Mouse (Mus musculus): ENCODE data around the gene Itpr1. TPM values are rescaled to one million over a fixed set of nuclear protein-coding genes. Genes with fewer than 3 reads are reported as not detected.

Itpr1 gene
- polyA plus RNA-seq, 1 experiment from 2014 or later, result 11.4 TPM

DNA sequence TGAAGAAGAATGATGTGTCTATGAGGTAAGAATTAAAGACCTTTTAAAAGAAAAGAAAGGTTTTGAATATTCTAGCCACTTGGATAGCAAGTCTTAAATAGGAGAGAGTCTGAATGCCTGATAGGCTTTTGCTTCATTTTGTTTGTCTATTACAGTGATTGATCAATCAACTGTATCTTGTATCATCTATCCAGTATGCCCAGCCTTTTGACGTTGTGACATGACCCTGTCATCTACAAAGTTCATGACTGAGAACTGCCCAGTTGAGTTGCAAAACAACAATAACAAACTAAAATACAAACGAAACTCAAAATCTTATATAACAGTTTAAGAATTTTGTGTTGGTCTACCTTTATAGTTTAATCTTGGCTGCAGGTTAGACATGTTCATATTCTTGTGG lies 78.1 kb downstream of the Itpr1 start:
- no peaks in the 10 kb centered on the region; the same call in 1 of the 2 replicates for H3K4me1 ChIP-seq (ENCODE audit: control insufficient read depth, insufficient read depth, low read length)
- H3K27ac ChIP-seq (ENCODE audit: low read length), result no peak overlapping the region
- H3K9me3 ChIP-seq (replicated peaks; ENCODE audit: control insufficient read depth, low read length), result no peaks in the 10 kb centered on the region
- WGBS, result 81% methylated on average over 2 of the region's 2 CpGs
- H3K9ac ChIP-seq (ENCODE audit: low read length), result no peak overlapping the region
- no peak for ATAC-seq (ENCODE audit: insufficient read depth, low FRiP score)
- no peaks in the 10 kb centered on the region for H3K27me3 ChIP-seq (ENCODE audit: control insufficient read depth, insufficient read depth, low read length)
- H3K36me3 ChIP-seq (ENCODE audit: control insufficient read depth, insufficient read depth, low read length), result no peaks in the 10 kb centered on the region
- H3K4me3 ChIP-seq (replicated peaks; ENCODE audit: low read length), result no peak overlapping the region
- no peak overlapping the region for H3K4me2 ChIP-seq (ENCODE audit: low read depth, low read length)

DNA sequence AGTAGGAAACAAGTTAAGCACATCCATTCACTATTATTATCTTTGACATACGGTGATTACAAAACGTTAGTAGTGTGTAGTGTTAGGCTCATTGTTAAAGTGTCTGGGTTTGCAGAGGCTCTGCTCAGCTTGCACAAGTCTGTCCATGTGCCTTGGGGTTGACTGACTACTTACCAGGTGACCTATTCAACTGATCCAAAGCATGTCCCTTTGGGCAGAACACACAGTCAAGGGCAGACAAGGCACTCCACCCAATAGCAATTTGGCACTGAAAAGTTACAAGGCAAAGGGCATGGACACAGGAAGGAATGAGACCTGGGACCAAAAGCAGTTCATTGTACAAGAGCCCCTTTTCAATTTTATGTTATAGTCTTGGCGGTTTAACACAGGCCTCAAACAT lies 78.7 kb downstream of the Itpr1 start:
- H3K27me3 ChIP-seq (ENCODE audit: control insufficient read depth, insufficient read depth, low read length), result no peaks in the 10 kb centered on the region
- no peak overlapping the region for H3K9ac ChIP-seq (ENCODE audit: low read length)
- no peaks in the 10 kb centered on the region; the same call in 1 of the 2 replicates for H3K4me1 ChIP-seq (ENCODE audit: control insufficient read depth, insufficient read depth, low read length)
- no peak overlapping the region for H3K4me2 ChIP-seq (ENCODE audit: low read depth, low read length)
- no peak for ATAC-seq (ENCODE audit: insufficient read depth, low FRiP score)
- no peaks in the 10 kb centered on the region for H3K9me3 ChIP-seq (replicated peaks; ENCODE audit: control insufficient read depth, low read length)
- 77% methylated on average over 3 of the region's 3 CpGs for WGBS
- no peaks in the 10 kb centered on the region for H3K36me3 ChIP-seq (ENCODE audit: control insufficient read depth, insufficient read depth, low read length)
- no peak overlapping the region for H3K27ac ChIP-seq (ENCODE audit: low read length)
- no peak overlapping the region for H3K4me3 ChIP-seq (replicated peaks; ENCODE audit: low read length)

DNA sequence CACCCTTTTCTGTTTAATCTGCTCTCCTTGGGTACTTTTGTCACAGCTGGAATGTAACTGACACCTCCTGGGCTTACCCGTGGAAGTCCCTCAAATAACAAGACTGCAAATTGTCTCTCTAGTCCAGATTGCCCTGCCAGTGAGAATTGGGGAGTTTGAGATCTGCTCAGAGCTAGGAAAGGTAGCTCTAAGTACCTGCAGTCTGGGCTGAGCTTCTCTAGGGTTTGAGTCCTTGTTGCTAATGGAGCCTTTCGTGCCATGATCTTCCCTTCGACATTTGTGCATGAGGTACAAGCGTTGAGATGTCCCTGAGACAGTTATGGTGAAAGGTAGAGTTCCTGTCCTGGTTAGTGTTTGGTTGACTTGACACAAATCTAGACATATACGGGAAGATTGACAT lies 89.0 kb downstream of the Itpr1 start:
- 84% methylated on average over 5 of the region's 5 CpGs for WGBS
- H3K4me2 ChIP-seq (ENCODE audit: low read depth, low read length), result no peak overlapping the region
- H3K4me3 ChIP-seq (replicated peaks; ENCODE audit: low read length), result no peak overlapping the region
- H3K4me1 ChIP-seq (ENCODE audit: control insufficient read depth, insufficient read depth, low read length), result peaks cover 12% of the 10 kb centered on the region
- no peak for ATAC-seq (ENCODE audit: insufficient read depth, low FRiP score)
- no peaks in the 10 kb centered on the region for H3K27me3 ChIP-seq (ENCODE audit: control insufficient read depth, insufficient read depth, low read length)
- H3K27ac ChIP-seq (ENCODE audit: low read length), result no peak overlapping the region
- no peak overlapping the region for H3K9ac ChIP-seq (ENCODE audit: low read length)
- no peaks in the 10 kb centered on the region for H3K36me3 ChIP-seq (ENCODE audit: control insufficient read depth, insufficient read depth, low read length)
- no peaks in the 10 kb centered on the region for H3K9me3 ChIP-seq (replicated peaks; ENCODE audit: control insufficient read depth, low read length)

DNA sequence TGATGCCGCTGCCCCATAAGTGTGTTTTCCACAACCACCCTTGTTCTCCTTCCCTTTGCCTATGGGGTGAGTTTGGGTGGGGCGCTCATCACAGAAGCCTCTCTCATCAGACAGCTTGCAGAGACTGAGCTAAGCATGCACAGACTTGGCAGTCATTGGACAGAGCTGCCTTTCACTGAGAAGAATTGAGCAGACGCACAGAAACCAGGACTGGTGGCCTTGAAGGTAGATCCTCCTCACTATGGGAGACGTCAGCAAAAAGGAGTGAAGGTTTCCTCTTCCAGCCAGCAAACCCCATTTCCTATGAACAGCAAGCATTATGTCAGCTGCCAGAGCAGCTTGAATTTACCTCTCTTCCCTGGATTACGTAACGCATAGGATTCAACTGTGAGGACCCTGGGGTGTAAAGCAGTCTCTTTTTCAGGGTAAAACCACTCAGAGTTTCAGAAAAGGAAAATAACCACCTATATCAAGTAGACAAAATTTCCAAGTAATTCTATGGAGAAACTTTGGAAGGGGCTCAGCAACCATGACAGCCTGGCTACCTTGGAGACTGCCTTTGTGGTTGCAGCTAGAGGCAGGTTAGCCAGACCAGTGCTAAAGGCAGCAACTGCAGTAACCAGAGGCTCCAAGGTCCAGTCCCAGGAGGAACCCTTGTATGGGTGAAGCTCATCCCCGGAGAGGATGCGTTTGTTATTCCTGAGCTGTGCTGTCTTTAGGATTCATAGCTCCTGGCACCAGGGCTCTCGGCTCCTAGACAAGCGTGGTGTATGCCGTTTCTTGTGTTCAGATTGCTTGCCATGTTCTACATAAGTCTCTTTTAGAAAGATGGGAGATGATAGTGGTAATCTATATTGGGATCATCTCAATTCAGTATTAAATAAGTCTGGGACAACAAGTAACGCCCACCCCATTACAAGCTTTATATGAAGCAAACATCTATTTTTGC lies 91.0 kb downstream of the Itpr1 start:
- WGBS, result 85% methylated on average over 12 of the region's 12 CpGs
- Histone ChIP-seq H3K9ac (ENCODE audit: low read length) (no peak overlapping the region), H3K36me3 (ENCODE audit: control insufficient read depth, insufficient read depth, low read length) (no peaks in the 10 kb centered on the region), H3K4me1 (ENCODE audit: control insufficient read depth, insufficient read depth, low read length) (peaks cover 14% of the 10 kb centered on the region), H3K4me2 (ENCODE audit: low read depth, low read length) (no peak overlapping the region), H3K4me3 (replicated peaks; ENCODE audit: low read length) (no peak overlapping the region), H3K27me3 (ENCODE audit: control insufficient read depth, insufficient read depth, low read length) (no peaks in the 10 kb centered on the region), H3K27ac (ENCODE audit: low read length) (no peak overlapping the region), H3K9me3 (replicated peaks; ENCODE audit: control insufficient read depth, low read length) (no peaks in the 10 kb centered on the region)
- ATAC-seq (ENCODE audit: insufficient read depth, low FRiP score), result no peak

DNA sequence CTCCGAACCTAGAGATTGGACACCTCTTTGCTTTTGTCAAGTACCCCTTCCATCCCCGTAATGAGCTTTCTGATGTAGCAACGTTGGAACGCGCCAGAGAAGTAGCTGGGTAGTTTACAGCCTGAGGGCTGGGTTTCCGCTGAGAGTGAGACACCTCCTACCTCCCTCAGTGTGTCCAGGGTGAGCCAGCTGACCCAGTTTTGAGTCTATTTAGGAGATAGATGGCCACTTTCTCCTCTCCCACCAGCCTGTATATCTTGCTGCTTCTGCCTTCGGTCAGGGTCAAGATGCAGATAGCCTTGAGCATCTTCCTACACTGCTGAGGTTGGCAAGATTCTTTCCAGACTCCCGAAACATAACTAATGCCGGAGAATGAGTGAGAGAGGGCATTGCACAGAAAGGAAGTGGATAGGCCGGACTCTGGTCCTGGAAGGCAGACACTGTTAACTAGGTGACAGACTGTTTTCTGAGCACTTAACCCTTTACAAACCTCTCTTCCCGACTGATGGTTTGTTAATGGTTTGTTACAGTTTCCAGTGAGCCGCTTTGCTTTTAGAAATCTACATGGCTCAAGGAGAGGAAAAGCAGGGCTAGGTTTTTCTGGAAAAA lies 92.4 kb downstream of the Itpr1 start:
- Histone ChIP-seq H3K4me1 (ENCODE audit: control insufficient read depth, insufficient read depth, low read length) (peaks cover 14% of the 10 kb centered on the region), H3K4me3 (replicated peaks; ENCODE audit: low read length) (no peak overlapping the region), H3K27ac (ENCODE audit: low read length) (peak overlapping the region; percentile 16), H3K27me3 (ENCODE audit: control insufficient read depth, insufficient read depth, low read length) (no peaks in the 10 kb centered on the region), H3K4me2 (ENCODE audit: low read depth, low read length) (no peak overlapping the region), H3K9me3 (replicated peaks; ENCODE audit: control insufficient read depth, low read length) (no peaks in the 10 kb centered on the region), H3K36me3 (ENCODE audit: control insufficient read depth, insufficient read depth, low read length) (no peaks in the 10 kb centered on the region), H3K9ac (ENCODE audit: low read length) (peak overlapping the region; percentile 35; the same call in 1 of the 2 replicates)
- 47% methylated on average over 12 of the region's 12 CpGs for WGBS
- ATAC-seq (ENCODE audit: insufficient read depth, low FRiP score), result no peak

DNA sequence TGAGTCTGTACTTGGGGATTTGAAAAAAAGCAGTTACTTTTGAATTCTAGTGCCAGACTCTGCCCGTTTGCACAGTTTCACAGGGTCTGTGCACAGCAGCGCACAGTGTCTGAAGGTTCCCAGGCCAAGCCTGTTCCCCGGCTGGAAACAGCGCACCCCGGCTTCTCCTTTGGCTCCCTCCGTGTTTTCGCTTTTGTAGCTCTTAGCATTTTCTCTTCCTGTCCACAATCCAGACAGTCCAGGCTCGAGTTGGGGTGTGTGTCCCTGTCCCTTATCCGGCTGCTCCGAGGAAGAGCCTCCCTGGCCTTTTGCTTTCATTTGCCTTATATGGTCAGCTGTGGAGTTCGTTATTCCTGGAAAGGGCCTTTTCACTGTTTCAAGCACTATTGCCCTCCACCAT lies 93.3 kb downstream of the Itpr1 start:
- H3K4me1 ChIP-seq (ENCODE audit: control insufficient read depth, insufficient read depth, low read length), result peaks cover 14% of the 10 kb centered on the region
- H3K9me3 ChIP-seq (replicated peaks; ENCODE audit: control insufficient read depth, low read length), result no peaks in the 10 kb centered on the region
- no peaks in the 10 kb centered on the region for H3K36me3 ChIP-seq (ENCODE audit: control insufficient read depth, insufficient read depth, low read length)
- H3K4me3 ChIP-seq (replicated peaks; ENCODE audit: low read length), result peak overlapping the region; percentile 23; the same call in 1 of the 2 replicates
- H3K9ac ChIP-seq (ENCODE audit: low read length), result peak overlapping the region; percentile 62
- H3K4me2 ChIP-seq (ENCODE audit: low read depth, low read length), result peak overlapping the region; percentile 33
- ATAC-seq (ENCODE audit: insufficient read depth, low FRiP score), result peak; percentile 61; the same call in 1 of the 2 replicates
- WGBS, result 44% methylated on average over 11 of the region's 11 CpGs
- no peaks in the 10 kb centered on the region for H3K27me3 ChIP-seq (ENCODE audit: control insufficient read depth, insufficient read depth, low read length)
- peak overlapping the region; percentile 90 for H3K27ac ChIP-seq (ENCODE audit: low read length)

DNA sequence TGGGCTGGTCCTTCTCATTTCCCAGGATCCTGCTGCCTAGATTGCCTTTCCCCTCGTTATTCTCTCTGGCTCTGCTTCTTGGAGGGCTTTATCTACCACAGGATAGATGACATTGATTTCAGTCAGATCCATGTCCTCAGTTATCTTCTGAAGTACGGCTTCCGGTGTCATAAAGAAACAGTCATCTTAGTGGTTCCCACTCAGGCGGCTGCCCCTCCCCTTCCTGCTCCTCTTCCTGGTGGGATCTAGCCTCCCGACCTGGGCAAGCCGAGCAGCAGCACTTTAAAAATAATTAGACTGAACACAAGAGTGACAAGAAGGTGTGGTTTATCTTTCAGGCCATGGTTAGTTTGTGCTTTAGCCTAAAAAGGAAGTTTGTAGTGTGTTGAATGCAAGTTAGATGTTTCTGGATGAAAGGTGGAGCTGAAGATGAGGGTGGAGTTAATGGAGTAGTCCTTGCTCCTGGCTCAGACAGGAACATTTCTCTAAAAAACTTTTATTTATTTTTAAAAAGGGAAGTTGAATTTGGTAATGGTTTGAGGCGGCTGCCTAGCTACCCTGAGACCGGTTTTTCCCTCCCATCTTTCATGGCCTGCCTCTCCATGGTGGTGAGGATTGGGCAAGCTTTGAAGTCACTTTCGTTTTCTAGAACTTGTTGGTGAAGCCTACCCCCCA lies 94.2 kb downstream of the Itpr1 start:
- H3K4me2 ChIP-seq (ENCODE audit: low read depth, low read length), result peak overlapping the region; percentile 33
- no peak overlapping the region for H3K9ac ChIP-seq (ENCODE audit: low read length)
- H3K36me3 ChIP-seq (ENCODE audit: control insufficient read depth, insufficient read depth, low read length), result no peaks in the 10 kb centered on the region
- H3K4me1 ChIP-seq (ENCODE audit: control insufficient read depth, insufficient read depth, low read length), result peaks cover 14% of the 10 kb centered on the region
- H3K4me3 ChIP-seq (replicated peaks; ENCODE audit: low read length), result no peak overlapping the region
- H3K27ac ChIP-seq (ENCODE audit: low read length), result peak overlapping the region; percentile 90
- WGBS, result 54% methylated on average over 9 of the region's 9 CpGs
- ATAC-seq (ENCODE audit: insufficient read depth, low FRiP score), result no peak
- H3K9me3 ChIP-seq (replicated peaks; ENCODE audit: control insufficient read depth, low read length), result no peaks in the 10 kb centered on the region
- no peaks in the 10 kb centered on the region for H3K27me3 ChIP-seq (ENCODE audit: control insufficient read depth, insufficient read depth, low read length)

DNA sequence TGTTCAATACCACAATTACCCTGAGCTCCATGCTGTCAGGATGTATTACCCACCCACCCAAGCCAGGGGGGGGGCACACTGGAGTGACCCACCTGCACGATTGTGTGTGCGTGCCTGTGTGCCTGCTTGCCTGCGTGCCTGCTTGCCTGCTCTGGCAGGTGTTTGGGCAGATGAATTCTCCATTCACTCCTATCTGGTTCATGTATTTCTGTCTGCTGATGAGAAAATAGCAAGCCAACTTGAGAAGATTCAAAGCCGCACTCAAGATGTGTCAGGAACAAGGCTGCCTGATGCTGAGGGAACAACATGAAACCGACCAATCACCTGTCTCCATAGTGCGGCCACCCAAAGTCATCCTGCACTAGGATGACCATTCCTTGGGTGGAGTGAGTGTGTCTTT lies 94.9 kb downstream of the Itpr1 start:
- Histone ChIP-seq H3K4me1 (ENCODE audit: control insufficient read depth, insufficient read depth, low read length) (peaks cover 14% of the 10 kb centered on the region), H3K27ac (ENCODE audit: low read length) (no peak overlapping the region), H3K9ac (ENCODE audit: low read length) (no peak overlapping the region), H3K4me3 (replicated peaks; ENCODE audit: low read length) (no peak overlapping the region), H3K27me3 (ENCODE audit: control insufficient read depth, insufficient read depth, low read length) (no peaks in the 10 kb centered on the region), H3K36me3 (ENCODE audit: control insufficient read depth, insufficient read depth, low read length) (no peaks in the 10 kb centered on the region), H3K9me3 (replicated peaks; ENCODE audit: control insufficient read depth, low read length) (no peaks in the 10 kb centered on the region), H3K4me2 (ENCODE audit: low read depth, low read length) (no peak overlapping the region)
- no peak for ATAC-seq (ENCODE audit: insufficient read depth, low FRiP score)
- 95% methylated on average over 6 of the region's 6 CpGs for WGBS

Data from stomach, embryonic 16.5 days (tissue).